Mouse (Mus musculus) liver, embryonic 14.5 days (tissue): ENCODE data around the gene Shmt1.

Experiments
- CTCF ChIP-seq: IDR thresholded peaks from 2 replicates; pipeline ENCODE4 v1.5.1; 2016; ENCODE audit warnings: antibody characterized with exemption, low read depth, control low read depth
- EP300 ChIP-seq: IDR thresholded peaks from 2 replicates; pipeline ENCODE4 v1.6.1; 2016; ENCODE audit warnings: antibody characterized with exemption, low read depth

DNA sequence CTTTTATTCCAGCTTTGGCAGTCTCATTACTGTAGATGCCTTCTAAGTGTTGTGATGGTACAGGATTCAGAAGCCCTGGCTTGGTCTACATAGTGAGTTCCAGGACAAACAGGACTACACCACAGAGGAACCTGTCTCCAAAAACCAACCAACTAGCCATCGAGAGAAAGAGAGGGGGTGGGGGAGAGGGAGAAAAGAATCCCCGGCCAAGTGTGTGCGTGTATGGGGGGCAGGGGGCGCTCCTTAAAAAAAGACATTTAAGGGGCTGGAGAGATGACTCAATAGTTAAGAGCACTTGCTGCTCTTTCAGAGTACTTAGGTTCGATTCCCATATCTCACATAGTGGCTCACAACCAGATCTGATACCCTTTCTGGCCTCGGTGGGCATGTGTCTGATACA lies 35.9 kb downstream of the Shmt1 start:
- TF ChIP-seq CTCF, result no peak
- TF ChIP-seq EP300, result no peak
